In the genomic region with DNA sequence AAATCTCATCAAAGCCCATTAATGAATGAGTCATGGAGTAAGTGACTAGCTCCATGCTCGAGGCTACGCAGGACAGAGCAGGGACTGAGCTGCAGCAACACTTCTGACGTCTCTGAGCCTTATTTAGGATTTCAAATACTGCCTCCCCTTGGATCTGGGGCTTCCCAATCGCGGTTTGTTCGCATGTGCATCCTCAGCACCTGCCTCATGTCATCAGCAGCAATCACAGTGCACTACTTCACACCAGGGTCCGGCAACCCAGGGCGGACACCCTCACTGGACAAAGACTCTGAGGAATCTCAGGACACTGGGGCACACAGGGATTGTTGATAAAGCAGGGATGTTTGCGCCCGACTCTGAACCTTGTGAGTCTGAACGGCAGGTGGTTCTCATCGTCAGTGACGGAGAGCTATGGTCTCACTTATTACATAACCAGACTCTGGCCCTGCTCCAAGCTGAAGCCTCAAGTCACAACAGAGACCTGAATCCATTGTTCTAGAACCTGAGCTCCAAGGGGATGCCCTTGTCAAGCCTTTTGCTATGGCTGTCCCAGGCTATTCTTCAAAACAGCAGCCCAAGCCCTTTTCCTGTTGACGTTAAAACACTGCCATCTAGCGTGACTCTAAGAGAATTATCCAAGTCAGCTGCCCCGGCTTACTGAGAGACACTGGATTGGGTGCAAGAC, we compare ENCODE assay signal across 9 mouse cellular contexts.
DNase-seq lines count a peak whose midpoint lies in the region; ATAC-seq and TF ChIP-seq lines count a peak whose summit lies in the region.
"Had no signal": no experiment of that assay in that cellular context is flagged by ENCODE, and none has a peak within 500 bp of the region (broad histone marks: within the 10 kb centered on the region; RNA-seq: fewer than 3 reads in every experiment).

No protein-coding gene starts in this region.

- no peak overlapping the region; the same call in 1 of the 2 replicates for H3K9ac ChIP-seq in midbrain, embryonic 11.5 days (ENCODE audit: low read length)

- WGBS in heart, embryonic 10.5 days = 45% methylated on average over 16 of the region's 16 CpGs
- 51% methylated on average over 16 of the region's 16 CpGs for WGBS in midbrain, embryonic 11.5 days
- 31% methylated on average over 16 of the region's 16 CpGs for WGBS in small intestine, adult 2 months

- peak; percentile 95 for DNase-seq in heart, adult 11 months
- DNase-seq in heart, embryonic 10.5 days (ENCODE audit: low spot score) = no peak
- DNase-seq in gastrocnemius, postnatal 10 days = peak; percentile 22
- DNase-seq in induced T-regulatory cell, adult 2 months (ENCODE audit: low read depth) = peak; percentile 26
- peak; percentile 53 for DNase-seq in left cerebral cortex, adult 11 months (ENCODE audit: low spot score)
- peak; percentile 91 for DNase-seq in midbrain, embryonic 11.5 days (ENCODE audit: low spot score, missing footprints)

- no peak overlapping the region for H3K27ac ChIP-seq in heart, embryonic 10.5 days
- no peak overlapping the region for H3K27ac ChIP-seq in midbrain, embryonic 11.5 days (ENCODE audit: low read depth, low read length)
- H3K27ac ChIP-seq in small intestine, adult 2 months (ENCODE audit: insufficient read depth, low read depth, low read length) = no peak overlapping the region

- no peak overlapping the region for H3K4me2 ChIP-seq in midbrain, embryonic 11.5 days

- H3K27me3 ChIP-seq in heart, embryonic 10.5 days (ENCODE audit: insufficient read depth, poor library complexity, severe bottlenecking) = peaks cover 3% of the 10 kb centered on the region; the same call in 1 of the 2 replicates
- no peaks in the 10 kb centered on the region for H3K27me3 ChIP-seq in midbrain, embryonic 11.5 days (ENCODE audit: control insufficient read depth, insufficient read depth, low read length)
- no peaks in the 10 kb centered on the region for H3K27me3 ChIP-seq in small intestine, adult 2 months (ENCODE audit: control insufficient read depth, insufficient read depth, low read length)
- H3K27me3 ChIP-seq: megakaryocyte, embryonic 14.5 days had no signal

- peaks cover 4% of the 10 kb centered on the region; the same call in 1 of the 2 replicates for H3K4me1 ChIP-seq in heart, embryonic 10.5 days
- no peaks in the 10 kb centered on the region for H3K4me1 ChIP-seq in midbrain, embryonic 11.5 days (ENCODE audit: control insufficient read depth, insufficient read depth, low read length)
- H3K4me1 ChIP-seq in small intestine, adult 2 months (ENCODE audit: control insufficient read depth, insufficient read depth, insufficient read length, low read length) = no peaks in the 10 kb centered on the region
- H3K4me1 ChIP-seq: megakaryocyte, embryonic 14.5 days had no signal

- ATAC-seq in common myeloid progenitor, adult 5-6 weeks (replicated peaks; ENCODE audit: low read depth, poor library complexity, severe bottlenecking) = peak; percentile 74
- ATAC-seq in midbrain, embryonic 11.5 days (ENCODE audit: low FRiP score) = peak; percentile 89

- no peak overlapping the region for H3K4me3 ChIP-seq in heart, embryonic 10.5 days
- no peak overlapping the region for H3K4me3 ChIP-seq in midbrain, embryonic 11.5 days (ENCODE audit: low read depth, low read length)
- H3K4me3 ChIP-seq in small intestine, adult 2 months (ENCODE audit: low read depth, low read length) = no peak overlapping the region
- H3K4me3 ChIP-seq: megakaryocyte, embryonic 14.5 days had no signal

- peak; percentile 44; the same call in 1 of the 2 replicates for TF ChIP-seq CTCF in small intestine, adult 2 months (IDR thresholded peaks at IDR 0.05; ENCODE audit: extremely low read depth, insufficient read length, insufficient replicate concordance, low read depth, low read length)

- H3K36me3 ChIP-seq in heart, embryonic 10.5 days = no peaks in the 10 kb centered on the region
- no peaks in the 10 kb centered on the region for H3K36me3 ChIP-seq in midbrain, embryonic 11.5 days (ENCODE audit: control insufficient read depth, insufficient read depth, low read length)
- H3K36me3 ChIP-seq in small intestine, adult 2 months (ENCODE audit: control insufficient read depth, insufficient read depth, low read length) = no peaks in the 10 kb centered on the region

- no peaks in the 10 kb centered on the region for H3K9me3 ChIP-seq in heart, embryonic 10.5 days
- no peaks in the 10 kb centered on the region for H3K9me3 ChIP-seq in midbrain, embryonic 11.5 days (ENCODE audit: control insufficient read depth, low read length)
- H3K9me3 ChIP-seq: megakaryocyte, embryonic 14.5 days had no signal

- TF ChIP-seq POLR2A in small intestine, adult 2 months (IDR thresholded peaks at IDR 0.05; ENCODE audit: low read depth, low read length) = no peak
